Mouse (Mus musculus) erythroblast, embryonic 14.5 days (primary cell): ENCODE data around the gene Arsb.

Experiments
- GATA1 ChIP-seq: IDR thresholded peaks from 2 replicates; pipeline ENCODE4 v1.6.1; 2012; ENCODE audit warnings: low read length, inconsistent platforms, mixed read lengths
- TAL1 ChIP-seq: IDR thresholded peaks from 3 replicates; pipeline ENCODE4 v1.6.1; 2012; ENCODE audit warnings: low read length, inconsistent platforms, mixed read lengths

DNA sequence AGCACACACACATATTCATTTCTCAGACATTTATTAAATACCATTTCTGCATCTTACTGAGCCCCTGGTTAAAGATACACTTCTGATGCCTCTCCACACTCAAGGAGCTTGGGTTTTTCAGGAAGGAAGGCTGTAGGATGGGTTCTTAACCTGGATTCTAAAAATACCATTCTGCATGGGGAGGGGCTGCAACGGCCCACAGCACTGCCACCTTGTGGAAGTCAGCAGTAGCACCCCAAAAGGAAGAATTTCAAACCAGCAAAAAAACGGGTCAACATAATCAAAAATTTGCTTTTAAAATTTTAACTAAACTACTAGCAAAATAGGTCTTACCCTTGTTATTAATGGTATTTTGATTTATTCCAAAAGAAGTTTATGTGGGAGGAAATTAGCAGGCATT lies 47.2 kb upstream of the Arsb start:
- TF ChIP-seq TAL1: no peak
- no peak for TF ChIP-seq GATA1
